Mouse (Mus musculus) ES-Bruce4 (cell line): ENCODE measurements around the gene Megf8.

ENCODE experiments used
- CTCF ChIP-seq: IDR thresholded peaks from one replicate; pipeline ENCODE4 v1.8.1; 2011; ENCODE audit warnings: low read depth, low read length
- EP300 ChIP-seq: IDR thresholded peaks from 2 replicates; pipeline ENCODE4 v1.6.1; 2011; ENCODE audit warnings: low read depth, low read length; ENCODE audit not compliant: insufficient read depth
- POLR2A ChIP-seq: IDR thresholded peaks from one replicate; pipeline ENCODE4 v1.8.1; 2011; ENCODE audit warnings: low read length; ENCODE audit not compliant: insufficient read depth

DNA sequence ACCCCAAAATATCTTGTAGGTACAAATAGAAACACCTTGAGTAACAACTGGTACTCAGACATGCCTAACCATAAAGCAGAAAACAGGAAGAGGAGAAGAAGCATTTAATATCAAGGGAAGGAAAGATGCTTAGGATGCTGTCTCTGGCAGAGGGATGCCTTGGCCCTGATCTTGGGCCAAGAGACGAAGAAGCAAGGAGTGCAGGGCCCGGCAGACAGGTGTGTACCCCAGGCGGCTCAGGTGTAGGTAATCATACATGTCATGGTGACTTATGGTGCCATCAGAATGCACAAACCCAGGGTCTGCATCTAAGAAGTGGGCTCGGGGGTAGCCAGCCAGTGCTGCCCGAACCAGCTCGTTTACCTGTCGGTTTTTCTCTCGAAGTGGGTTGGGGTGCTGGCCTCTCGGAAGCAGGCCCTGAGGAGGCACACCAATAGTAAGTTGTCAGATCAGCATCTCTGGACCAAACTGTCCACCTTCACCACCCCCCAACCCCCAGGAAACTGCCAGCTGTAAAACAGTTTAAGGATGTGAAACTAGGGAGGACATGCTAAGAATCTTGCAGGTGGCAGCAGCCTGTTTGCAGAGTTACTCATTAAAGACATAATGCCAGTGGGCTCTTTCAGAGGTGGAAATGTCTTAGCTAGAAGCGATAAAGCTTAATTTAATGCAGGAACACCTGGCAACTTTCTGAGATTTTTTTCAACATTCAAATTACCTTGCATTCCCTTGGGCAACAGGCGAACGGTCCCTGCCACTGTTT is 21.8 kb upstream of the Megf8 start:
- TF ChIP-seq EP300 (no peak), POLR2A (no peak), CTCF (no peak)
